Mouse (Mus musculus) lung, postnatal 14 days (tissue): ENCODE data around the gene Cpne8.
"Not testable (repeated sequence)": the region's sequence is repeated elsewhere in the genome, so short reads cannot be mapped to it uniquely, and the experiment has no call there.

ENCODE experiments used
- DNase-seq: peaks from one replicate; pipeline ENCODE4 v3.0.0; 2021

The Cpne8 gene

DNA sequence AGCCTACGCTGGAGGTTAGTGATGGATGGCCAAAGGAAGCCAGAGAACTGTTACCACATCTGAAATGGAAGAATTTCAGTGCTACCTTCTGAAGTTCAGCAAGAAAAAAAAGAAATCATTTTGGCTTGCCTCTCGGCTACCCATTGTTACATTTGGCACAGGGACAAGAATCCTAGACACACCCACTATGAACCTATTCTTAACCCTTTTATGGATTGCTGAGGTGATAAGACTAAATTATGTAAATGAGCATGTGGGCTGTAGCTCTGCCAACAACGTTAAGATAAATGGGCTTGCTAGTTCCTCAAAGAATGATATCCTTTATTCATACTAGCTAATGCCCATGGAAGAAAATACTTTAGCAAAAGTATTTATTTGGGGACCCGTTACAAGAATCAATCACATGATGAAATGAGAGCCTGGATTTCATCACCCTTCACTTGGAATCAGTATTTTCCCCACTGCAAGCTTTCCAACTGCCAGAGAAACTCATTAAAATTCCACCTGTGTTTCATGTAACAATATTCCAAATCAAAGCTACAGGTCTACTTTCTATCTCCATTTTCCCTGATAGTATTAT is 69.3 kb downstream of the Cpne8 start:
- DNase-seq = no peak

- DNase-seq = no peak
Observed at GRCm38 (mm10) chr15:90608368-90608767, 70.9 kb downstream of the Cpne8 start.

DNA sequence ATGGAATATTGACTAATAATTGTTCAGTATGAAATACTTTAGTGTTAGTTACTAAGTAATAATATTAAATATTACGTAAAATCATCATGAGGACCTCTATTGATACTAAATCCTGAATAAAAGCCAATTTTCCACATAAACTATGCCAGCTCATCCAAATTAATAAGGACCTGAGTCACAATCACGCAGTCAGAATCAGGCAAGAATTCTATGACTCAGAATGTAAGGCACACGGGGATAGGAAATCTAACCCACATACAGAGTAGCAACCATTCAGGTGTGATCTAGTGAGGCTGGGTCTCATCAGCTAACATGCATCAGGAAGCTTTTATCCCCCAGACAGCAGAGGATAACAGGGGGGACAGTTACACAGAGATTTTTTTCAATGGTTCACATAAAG is 72.1 kb downstream of the Cpne8 start:
- DNase-seq = no peak

- DNase-seq = no peak
Observed at GRCm38 (mm10) chr15:90603676-90604075, 75.6 kb downstream of the Cpne8 start.

- DNase-seq = no peak
Observed at GRCm38 (mm10) chr15:90597715-90598497, 81.3 kb downstream of the Cpne8 start.

- no peak for DNase-seq
Observed at GRCm38 (mm10) chr15:90595592-90595991, 83.6 kb downstream of the Cpne8 start.

DNA sequence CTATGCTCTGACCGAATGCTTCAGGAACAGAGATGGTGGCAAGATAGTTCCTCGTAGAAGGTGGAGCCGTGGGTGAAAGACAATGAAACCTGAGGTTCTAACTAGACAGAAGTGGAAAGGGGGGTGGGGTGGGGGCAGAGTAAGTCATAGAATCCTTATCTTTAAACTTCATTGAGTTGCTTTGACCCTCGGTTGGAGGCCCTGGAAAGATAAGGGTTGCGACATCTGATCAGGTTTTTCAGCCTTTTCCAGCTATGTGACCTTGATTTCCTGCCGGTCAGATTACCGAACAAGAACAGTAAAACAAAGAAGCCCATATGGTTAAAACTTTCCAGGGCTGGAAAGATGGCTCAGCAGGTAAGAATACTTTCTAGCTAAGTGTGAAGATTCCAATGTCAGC is 89.6 kb downstream of the Cpne8 start:
- DNase-seq = no peak

GRCm38 (mm10) chr15:90577402-90577801 is 101.8 kb downstream of the Cpne8 start:
- DNase-seq = no peak

- no peak for DNase-seq
Observed at GRCm38 (mm10) chr15:90569246-90569645, 110.0 kb downstream of the Cpne8 start.

DNA sequence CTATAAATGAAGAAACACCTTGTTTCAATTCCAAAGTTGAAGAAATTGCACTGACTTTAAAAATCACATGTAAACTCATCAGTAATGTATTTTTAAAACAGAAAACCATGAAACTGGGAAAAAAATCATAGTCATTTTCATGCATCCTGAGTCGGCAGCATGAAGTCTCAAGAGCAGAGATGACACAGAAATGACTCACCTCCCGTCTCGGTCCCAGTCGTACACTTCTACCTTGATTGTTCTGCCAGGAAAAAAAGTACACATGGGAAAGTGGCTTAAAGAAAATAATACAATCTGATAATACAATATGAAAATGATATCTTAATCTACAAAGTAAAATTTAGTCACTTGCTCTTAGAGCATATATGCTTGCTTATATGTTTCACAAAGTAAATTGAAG is 111.2 kb downstream of the Cpne8 start:
- DNase-seq = no peak

- DNase-seq = no peak
Observed at GRCm38 (mm10) chr15:90563996-90564395, 115.2 kb downstream of the Cpne8 start.

- no peak for DNase-seq
Observed at GRCm38 (mm10) chr15:90561613-90562012, 117.6 kb downstream of the Cpne8 start.

DNA sequence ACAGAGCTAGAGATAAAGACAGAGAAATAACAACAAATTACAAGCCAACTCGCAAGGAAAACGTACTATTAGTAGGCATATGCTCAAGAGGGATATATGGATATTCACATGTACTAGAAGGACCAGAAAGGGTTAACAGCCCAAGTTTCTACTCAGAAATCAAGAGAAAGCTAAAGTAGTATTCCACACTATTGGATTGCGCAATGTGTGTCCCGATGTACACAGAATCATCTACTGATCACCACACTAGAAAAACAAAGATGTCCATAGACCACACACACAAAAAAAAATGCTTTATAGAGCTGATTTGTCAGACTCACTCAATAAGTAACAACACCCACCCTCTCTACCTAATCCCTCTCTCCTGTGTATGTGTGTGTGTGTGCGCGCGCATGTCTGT is 130.6 kb downstream of the Cpne8 start:
- DNase-seq = no peak

DNA sequence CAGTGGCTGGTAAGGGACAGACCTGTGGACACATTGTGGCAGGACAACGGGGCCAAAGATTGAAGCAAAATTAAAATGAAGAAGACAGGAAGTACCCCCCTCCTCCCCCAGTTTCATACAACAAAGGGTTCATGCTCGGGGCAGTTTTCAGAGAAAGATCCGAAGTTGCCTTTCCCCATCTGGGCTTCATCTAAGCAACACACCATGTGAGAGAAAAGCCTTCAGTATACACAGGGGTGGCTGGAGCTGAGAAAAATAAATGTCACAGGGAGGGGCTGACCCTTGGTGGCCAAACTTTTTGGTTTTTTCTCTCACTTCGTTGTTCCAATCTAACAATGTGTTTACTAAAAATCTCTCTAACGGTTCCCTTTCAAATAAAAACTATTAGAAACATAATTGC is 135.8 kb downstream of the Cpne8 start:
- DNase-seq = no peak

- DNase-seq = no peak
Observed at GRCm38 (mm10) chr15:90542126-90542525, 137.1 kb downstream of the Cpne8 start.

GRCm38 (mm10) chr15:90536311-90537202 is 142.7 kb downstream of the Cpne8 start:
- DNase-seq = no peak

DNA sequence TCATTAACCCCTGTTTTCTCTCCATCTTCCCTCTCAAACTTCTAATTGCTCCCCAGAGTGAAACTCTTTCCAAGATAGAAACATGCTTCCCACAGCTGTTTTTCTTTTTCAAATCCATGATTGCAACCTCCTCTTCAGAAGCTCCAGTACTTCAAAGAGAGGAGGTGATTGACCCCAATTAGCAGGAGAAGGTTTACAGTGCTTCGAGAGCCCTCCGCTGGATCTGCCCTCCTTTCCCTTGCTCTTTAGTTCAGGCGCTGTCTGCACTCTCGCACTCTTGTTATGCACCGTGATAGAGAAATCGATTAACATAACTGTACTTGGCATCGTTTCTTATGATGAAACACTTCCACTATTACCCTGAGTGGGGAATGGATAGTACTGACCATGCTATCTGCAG is 143.5 kb downstream of the Cpne8 start:
- no peak for DNase-seq

- no peak for DNase-seq
Observed at GRCm38 (mm10) chr15:90512769-90513168, 166.5 kb downstream of the Cpne8 start.

GRCm38 (mm10) chr15:90497080-90497479 is 182.2 kb downstream of the Cpne8 start:
- DNase-seq = no peak

DNA sequence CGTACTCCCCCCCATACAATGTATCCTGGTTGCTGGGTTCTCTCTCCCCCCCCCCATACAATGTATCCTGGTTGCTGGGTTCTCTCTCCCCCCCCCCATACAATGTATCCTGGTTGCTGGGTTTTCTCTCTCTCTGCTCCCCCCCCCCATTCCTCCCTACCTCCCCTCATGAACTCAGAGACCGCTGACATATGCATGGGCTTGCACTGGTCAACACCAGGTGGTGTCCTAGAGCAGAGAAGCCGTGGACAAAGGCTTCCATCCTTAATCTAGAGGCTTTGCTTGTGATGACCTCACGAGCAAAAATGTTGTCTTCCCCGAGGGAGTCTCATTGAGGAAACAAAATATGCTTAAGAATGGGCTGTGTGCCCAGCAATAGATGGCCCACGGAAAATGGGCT is 187.7 kb downstream of the Cpne8 start:
- no peak for DNase-seq

DNA sequence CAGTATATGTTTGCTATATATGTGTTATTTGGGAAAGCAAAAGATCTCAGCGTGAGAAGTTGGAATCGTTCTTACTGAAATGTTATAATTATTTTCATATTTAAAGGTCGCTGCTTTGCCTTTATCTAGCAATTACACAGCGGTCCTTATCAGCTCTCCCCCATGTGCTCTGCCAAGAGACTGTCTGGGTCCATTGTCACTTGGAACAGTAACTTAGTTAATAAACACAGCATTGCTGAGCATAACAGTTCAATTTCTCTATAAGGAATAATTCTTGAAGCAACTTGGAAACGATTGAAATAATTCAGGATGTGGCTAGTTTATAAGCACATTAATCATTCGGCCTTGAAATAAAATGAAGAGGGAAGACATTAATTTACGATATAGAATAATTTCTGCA is 189.0 kb downstream of the Cpne8 start:
- no peak for DNase-seq

DNA sequence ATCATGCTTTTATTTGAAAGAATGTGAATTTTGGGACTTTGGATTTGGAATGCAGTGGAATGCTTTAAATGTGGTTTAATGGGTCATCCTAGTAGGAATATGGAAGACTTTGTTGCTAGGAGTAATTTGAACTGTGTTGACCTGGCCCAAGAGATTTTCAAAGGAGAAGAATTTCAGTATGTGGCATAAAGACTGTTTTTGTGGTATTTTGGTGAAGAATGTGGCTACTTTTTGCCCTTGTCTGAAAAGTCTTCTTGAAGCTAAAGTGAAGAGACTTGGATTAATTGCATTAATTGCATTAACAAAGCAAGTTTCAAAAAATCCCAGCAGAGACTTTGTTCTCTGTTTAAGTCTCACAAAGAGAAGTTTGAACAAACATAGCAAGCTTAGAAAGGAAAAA is 208.7 kb downstream of the Cpne8 start:
- DNase-seq = not testable (repeated sequence)

DNA sequence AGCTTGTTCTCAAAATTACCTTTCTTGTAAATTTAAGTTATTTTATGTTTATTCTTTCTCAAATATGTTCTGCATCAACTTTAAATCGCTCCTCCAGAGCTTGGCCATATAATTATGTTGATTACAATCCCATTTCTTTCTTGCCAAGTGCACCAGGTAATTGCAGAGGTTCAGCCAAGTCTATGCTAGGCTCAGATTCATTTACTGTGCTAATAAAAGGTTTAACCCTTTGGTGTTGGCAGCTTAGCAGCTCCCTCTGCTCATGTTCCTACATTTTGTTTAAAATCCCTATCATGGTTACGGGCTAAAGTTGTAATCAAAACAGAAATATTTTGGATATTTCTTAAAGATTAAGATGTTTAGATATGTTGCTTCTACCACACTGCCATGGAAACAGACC is 216.0 kb downstream of the Cpne8 start:
- DNase-seq = no peak

- no peak for DNase-seq
Observed at GRCm38 (mm10) chr15:90446076-90446475, 233.2 kb downstream of the Cpne8 start.
